Mouse (Mus musculus): ENCODE measurements around the gene Lrrc15. TPM values are rescaled to one million over a fixed set of nuclear protein-coding genes. Genes with fewer than 3 reads are reported as not detected.

Gene Lrrc15
- polyA plus RNA-seq, 1 experiment from 2014 or later, result 0.52 TPM

DNA sequence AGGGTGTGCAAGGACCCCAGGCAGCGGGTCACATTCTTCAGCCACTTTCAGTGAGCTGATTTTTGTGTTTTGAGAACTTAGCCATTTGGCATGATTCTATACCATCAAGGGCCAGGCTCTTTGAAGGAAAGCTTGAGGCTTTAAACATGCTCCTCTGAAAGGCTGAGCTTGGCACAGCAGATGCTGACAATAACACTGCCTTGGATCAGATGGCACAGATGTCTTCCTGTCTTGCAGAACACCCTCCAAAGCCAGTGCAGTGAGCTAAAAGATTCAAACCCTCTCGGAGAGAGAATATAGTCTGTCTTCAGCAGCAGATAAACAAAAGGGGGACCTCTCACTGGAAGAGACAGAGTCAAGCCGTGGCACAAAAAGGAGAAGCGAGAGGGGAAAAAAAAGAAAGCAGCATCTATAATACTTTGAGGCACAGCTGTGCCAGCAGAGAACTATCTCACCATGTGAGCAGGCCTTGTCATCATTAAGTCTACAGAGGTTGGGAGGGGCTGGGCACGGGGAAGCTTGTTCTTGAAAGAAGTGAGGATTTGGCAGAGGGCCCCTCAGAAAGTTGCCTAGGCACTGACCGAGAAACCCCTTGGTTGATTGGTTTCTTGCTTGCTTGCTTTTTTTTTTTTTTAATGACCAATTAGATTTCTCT lies 11.0 kb downstream of the Lrrc15 start:
- ATAC-seq (ENCODE audit: insufficient number of reproducible peaks, insufficient read depth, low FRiP score, low read depth), result no peak
- no peak overlapping the region for H3K9ac ChIP-seq (replicated peaks; ENCODE audit: low read depth, low read length)
- no peaks in the 10 kb centered on the region for H3K36me3 ChIP-seq (ENCODE audit: control insufficient read depth, insufficient read depth, low read length)
- H3K27me3 ChIP-seq (ENCODE audit: control insufficient read depth, insufficient read depth, low read length), result no peaks in the 10 kb centered on the region
- peak overlapping the region; percentile 52 for H3K27ac ChIP-seq (ENCODE audit: low read length)
- no peak overlapping the region for H3K4me2 ChIP-seq (replicated peaks; ENCODE audit: low read depth, low read length)
- WGBS, result 61% methylated on average over 6 of the region's 6 CpGs
- no peak overlapping the region for H3K4me3 ChIP-seq (ENCODE audit: low read depth, low read length)
- H3K9me3 ChIP-seq (ENCODE audit: control insufficient read depth, low read depth, low read length), result no peaks in the 10 kb centered on the region
- H3K4me1 ChIP-seq (ENCODE audit: control insufficient read depth, insufficient read depth, low read length), result peaks cover 10% of the 10 kb centered on the region; the same call in 1 of the 2 replicates

DNA sequence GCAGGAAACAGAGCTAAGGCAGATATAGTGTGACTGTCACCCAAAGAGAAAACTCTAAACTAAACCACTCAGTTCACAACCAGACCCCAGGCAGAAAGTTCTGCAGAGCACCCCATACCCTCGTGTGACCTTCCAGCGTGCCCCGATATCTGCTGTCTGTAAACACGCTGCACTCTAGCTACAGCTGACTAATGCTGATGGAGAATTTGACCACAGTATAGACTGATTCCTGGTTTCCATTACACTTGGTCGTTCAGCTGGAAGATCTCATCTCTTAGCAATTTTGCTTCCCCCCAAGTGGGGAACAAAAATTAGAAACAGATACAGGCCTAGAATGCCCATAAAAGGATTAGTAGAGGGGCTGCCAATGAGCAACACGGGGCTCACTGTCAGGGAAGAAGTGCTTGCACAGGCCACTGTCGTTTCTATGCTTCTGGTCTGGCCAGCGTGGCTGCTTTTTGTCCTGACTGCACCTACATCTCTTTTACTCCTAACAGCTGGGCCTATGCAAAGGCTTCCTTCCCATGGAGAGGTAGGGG lies 11.8 kb downstream of the Lrrc15 start:
- no peaks in the 10 kb centered on the region for H3K9me3 ChIP-seq (ENCODE audit: control insufficient read depth, low read depth, low read length)
- peak overlapping the region; percentile 52 for H3K27ac ChIP-seq (ENCODE audit: low read length)
- ATAC-seq (ENCODE audit: insufficient number of reproducible peaks, insufficient read depth, low FRiP score, low read depth), result 0 out of 2 replicates have a peak, but pooled peaks have one; percentile 49
- H3K4me2 ChIP-seq (replicated peaks; ENCODE audit: low read depth, low read length), result no peak overlapping the region
- peaks cover 10% of the 10 kb centered on the region; the same call in 1 of the 2 replicates for H3K4me1 ChIP-seq (ENCODE audit: control insufficient read depth, insufficient read depth, low read length)
- 45% methylated on average over 8 of the region's 8 CpGs for WGBS
- no peak overlapping the region for H3K9ac ChIP-seq (replicated peaks; ENCODE audit: low read depth, low read length)
- H3K27me3 ChIP-seq (ENCODE audit: control insufficient read depth, insufficient read depth, low read length), result no peaks in the 10 kb centered on the region
- H3K4me3 ChIP-seq (ENCODE audit: low read depth, low read length), result no peak overlapping the region
- no peaks in the 10 kb centered on the region for H3K36me3 ChIP-seq (ENCODE audit: control insufficient read depth, insufficient read depth, low read length)

DNA sequence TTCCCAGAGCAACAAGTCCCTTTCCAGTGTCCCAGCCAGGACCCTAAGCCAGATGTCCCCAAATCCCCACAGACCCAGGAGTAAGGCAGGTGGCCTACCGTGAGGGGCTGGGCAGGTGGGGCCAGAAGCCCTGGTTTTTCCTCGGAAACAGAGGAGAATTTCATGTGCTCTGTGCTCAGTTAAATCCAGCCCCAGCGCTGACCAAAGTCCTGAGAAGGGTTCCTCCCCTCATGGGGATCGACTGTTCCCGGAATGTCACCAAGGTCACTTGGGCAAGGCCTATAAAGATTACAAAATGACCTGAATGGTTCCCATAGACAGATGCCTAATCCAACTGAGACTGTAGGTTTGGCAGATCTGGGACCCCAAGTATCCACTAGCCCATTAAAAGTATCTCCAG lies 15.7 kb downstream of the Lrrc15 start, which contains the start of gene Cpn2:
Gene Cpn2 (minus strand): TSS at position 141 of the 400 bp plus-strand sequence.
- ATAC-seq (ENCODE audit: insufficient number of reproducible peaks, insufficient read depth, low FRiP score, low read depth), result no peak
- 63% methylated on average over 5 of the region's 5 CpGs for WGBS

DNA sequence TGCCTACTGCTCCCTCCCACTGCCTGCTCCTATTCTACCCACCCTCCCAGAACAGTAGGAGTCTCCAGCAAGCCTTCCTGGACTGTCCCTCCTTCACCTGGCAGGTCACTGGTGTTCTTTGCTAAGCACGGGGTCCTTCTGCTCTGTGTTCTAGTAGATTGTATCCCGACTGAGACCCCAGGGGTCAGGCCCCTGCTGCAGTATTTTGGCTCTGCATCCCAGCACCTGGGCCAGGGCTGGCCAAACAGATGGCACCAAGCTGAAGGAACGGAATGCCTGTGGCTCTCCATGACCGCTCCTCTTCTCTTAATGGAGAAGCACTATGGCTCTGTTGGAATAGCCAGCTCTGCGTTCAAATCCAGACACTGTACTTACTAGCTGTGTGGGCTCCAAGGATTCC lies 16.5 kb downstream of the Lrrc15 start:
- no peak overlapping the region for H3K27ac ChIP-seq (ENCODE audit: low read length)
- ATAC-seq (ENCODE audit: insufficient number of reproducible peaks, insufficient read depth, low FRiP score, low read depth), result no peak
- H3K9me3 ChIP-seq (ENCODE audit: control insufficient read depth, low read depth, low read length), result no peaks in the 10 kb centered on the region
- H3K9ac ChIP-seq (replicated peaks; ENCODE audit: low read depth, low read length), result no peak overlapping the region
- peaks cover 5% of the 10 kb centered on the region; the same call in 1 of the 2 replicates for H3K4me1 ChIP-seq (ENCODE audit: control insufficient read depth, insufficient read depth, low read length)
- WGBS, result 79% methylated on average over 5 of the region's 5 CpGs
- H3K4me3 ChIP-seq (ENCODE audit: low read depth, low read length), result no peak overlapping the region
- no peaks in the 10 kb centered on the region for H3K36me3 ChIP-seq (ENCODE audit: control insufficient read depth, insufficient read depth, low read length)
- no peaks in the 10 kb centered on the region for H3K27me3 ChIP-seq (ENCODE audit: control insufficient read depth, insufficient read depth, low read length)
- H3K4me2 ChIP-seq (replicated peaks; ENCODE audit: low read depth, low read length), result no peak overlapping the region

More for the DNA sequence above, 15.7 kb downstream of the Lrrc15 start, which contains the start of gene Cpn2:
- H3K36me3 ChIP-seq (ENCODE audit: control insufficient read depth, insufficient read depth, low read length), result no peaks in the 10 kb centered on the region
- peaks cover 10% of the 10 kb centered on the region; the same call in 1 of the 2 replicates for H3K4me1 ChIP-seq (ENCODE audit: control insufficient read depth, insufficient read depth, low read length)
- H3K4me3 ChIP-seq (ENCODE audit: low read depth, low read length), result no peak within 1 kb of the TSS
- H3K27me3 ChIP-seq (ENCODE audit: control insufficient read depth, insufficient read depth, low read length), result no peaks in the 10 kb centered on the region
- no peak within 1 kb of the TSS for H3K9ac ChIP-seq (replicated peaks; ENCODE audit: low read depth, low read length)
- H3K4me2 ChIP-seq (replicated peaks; ENCODE audit: low read depth, low read length), result no peak within 1 kb of the TSS
- H3K9me3 ChIP-seq (ENCODE audit: control insufficient read depth, low read depth, low read length), result no peaks in the 10 kb centered on the region
- no peak within 1 kb of the TSS for H3K27ac ChIP-seq (ENCODE audit: low read length)

DNA sequence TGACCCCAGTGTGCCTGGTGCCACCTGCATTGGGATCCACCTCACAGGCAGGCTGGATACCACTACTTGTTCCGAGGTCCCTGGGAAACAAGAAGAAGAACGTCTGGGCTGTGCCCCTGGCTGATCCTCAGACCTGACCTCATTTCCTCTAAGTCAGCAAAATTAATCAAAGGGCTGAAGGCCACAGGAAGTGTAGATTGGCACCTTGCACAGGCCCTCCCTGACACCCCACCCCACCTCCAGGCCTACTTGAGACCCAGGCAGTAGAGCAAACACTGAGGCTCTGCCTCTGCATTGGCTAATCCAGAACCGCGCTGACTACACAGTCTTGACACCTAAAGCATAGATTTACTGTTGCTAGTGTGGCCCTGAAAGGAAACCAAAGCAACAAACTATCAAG lies 17.4 kb downstream of the Lrrc15 start:
- Histone ChIP-seq H3K4me1 (ENCODE audit: control insufficient read depth, insufficient read depth, low read length) (no peaks in the 10 kb centered on the region), H3K27ac (ENCODE audit: low read length) (no peak overlapping the region), H3K36me3 (ENCODE audit: control insufficient read depth, insufficient read depth, low read length) (no peaks in the 10 kb centered on the region), H3K27me3 (ENCODE audit: control insufficient read depth, insufficient read depth, low read length) (no peaks in the 10 kb centered on the region), H3K9me3 (ENCODE audit: control insufficient read depth, low read depth, low read length) (no peaks in the 10 kb centered on the region), H3K4me3 (ENCODE audit: low read depth, low read length) (no peak overlapping the region), H3K9ac (replicated peaks; ENCODE audit: low read depth, low read length) (no peak overlapping the region), H3K4me2 (replicated peaks; ENCODE audit: low read depth, low read length) (no peak overlapping the region)
- WGBS, result 49% methylated on average over 4 of the region's 4 CpGs
- no peak for ATAC-seq (ENCODE audit: insufficient number of reproducible peaks, insufficient read depth, low FRiP score, low read depth)

DNA sequence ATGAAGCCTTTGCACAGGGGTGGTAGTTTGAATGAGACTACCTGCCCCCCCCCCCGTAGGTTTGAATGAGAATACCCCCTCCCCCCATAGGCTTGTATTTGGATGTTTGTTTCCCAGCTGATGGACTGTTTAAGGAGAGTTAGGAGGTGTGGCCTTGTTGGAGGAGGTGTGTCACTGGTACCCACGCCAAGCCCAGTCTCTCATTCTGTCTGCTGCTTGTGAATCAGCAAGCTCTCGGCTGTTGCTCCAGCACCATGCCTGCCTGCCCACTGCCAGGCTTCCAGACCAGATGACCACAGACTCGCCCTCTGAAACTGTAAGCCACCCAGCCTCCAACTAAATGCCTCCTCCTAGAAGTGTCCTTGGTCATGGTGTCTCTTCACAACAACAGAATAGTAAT lies 19.9 kb downstream of the Lrrc15 start:
- no peak overlapping the region for H3K27ac ChIP-seq (ENCODE audit: low read length)
- H3K9ac ChIP-seq (replicated peaks; ENCODE audit: low read depth, low read length), result no peak overlapping the region
- ATAC-seq (ENCODE audit: insufficient number of reproducible peaks, insufficient read depth, low FRiP score, low read depth), result no peak
- H3K9me3 ChIP-seq (ENCODE audit: control insufficient read depth, low read depth, low read length), result no peaks in the 10 kb centered on the region
- H3K4me1 ChIP-seq (ENCODE audit: control insufficient read depth, insufficient read depth, low read length), result no peaks in the 10 kb centered on the region
- no peak overlapping the region for H3K4me2 ChIP-seq (replicated peaks; ENCODE audit: low read depth, low read length)
- H3K36me3 ChIP-seq (ENCODE audit: control insufficient read depth, insufficient read depth, low read length), result no peaks in the 10 kb centered on the region
- no peaks in the 10 kb centered on the region for H3K27me3 ChIP-seq (ENCODE audit: control insufficient read depth, insufficient read depth, low read length)
- 68% methylated on average over 4 of the region's 4 CpGs for WGBS
- H3K4me3 ChIP-seq (ENCODE audit: low read depth, low read length), result no peak overlapping the region

DNA sequence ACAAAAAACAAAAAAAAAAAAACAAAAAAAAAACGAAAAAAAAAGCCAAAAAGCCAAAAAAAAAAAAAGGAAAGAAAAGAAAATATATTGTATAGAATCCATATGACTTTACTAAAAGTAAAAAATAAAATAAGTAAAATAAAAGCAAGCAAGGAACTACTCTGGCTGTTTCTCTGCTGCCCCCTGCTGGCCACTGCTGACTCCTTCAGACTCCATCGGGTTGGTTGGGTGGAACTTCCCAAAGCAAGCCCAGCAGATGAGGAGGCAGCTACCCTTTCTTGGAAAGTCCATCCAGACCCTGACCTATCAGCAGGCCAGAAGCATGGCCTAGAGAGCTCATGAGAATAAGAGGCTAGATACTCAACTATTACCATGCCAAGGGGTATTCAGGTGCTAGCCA lies 20.4 kb downstream of the Lrrc15 start:
- Histone ChIP-seq H3K4me2 (replicated peaks; ENCODE audit: low read depth, low read length) (no peak overlapping the region), H3K4me1 (ENCODE audit: control insufficient read depth, insufficient read depth, low read length) (no peaks in the 10 kb centered on the region), H3K27ac (ENCODE audit: low read length) (no peak overlapping the region), H3K9me3 (ENCODE audit: control insufficient read depth, low read depth, low read length) (no peaks in the 10 kb centered on the region), H3K27me3 (ENCODE audit: control insufficient read depth, insufficient read depth, low read length) (no peaks in the 10 kb centered on the region), H3K9ac (replicated peaks; ENCODE audit: low read depth, low read length) (no peak overlapping the region), H3K36me3 (ENCODE audit: control insufficient read depth, insufficient read depth, low read length) (no peaks in the 10 kb centered on the region), H3K4me3 (ENCODE audit: low read depth, low read length) (no peak overlapping the region)
- ATAC-seq (ENCODE audit: insufficient number of reproducible peaks, insufficient read depth, low FRiP score, low read depth), result peak; percentile 33; the same call in 1 of the 2 replicates
- WGBS, result 0% methylated on average over 2 of the region's 2 CpGs

DNA sequence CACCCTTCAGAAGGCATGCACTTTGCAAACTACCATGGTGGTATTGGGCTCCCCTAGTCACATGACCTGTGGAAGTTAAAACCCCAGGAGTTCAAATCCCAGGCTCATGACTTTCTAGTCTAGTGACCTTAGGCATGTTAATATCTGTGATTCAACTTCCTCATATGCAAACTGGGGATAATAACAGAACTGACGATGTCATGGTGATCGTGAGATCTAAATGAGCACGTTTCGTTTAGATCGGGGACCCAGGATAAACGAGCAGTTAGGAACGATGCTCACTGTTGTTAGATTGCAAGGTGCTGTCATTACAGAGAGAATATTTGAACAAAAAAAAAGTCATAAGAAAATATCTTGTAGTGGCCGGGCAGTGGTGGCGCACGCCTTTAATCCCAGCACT lies 20.9 kb downstream of the Lrrc15 start:
- Histone ChIP-seq H3K27ac (ENCODE audit: low read length) (no peak overlapping the region), H3K4me2 (replicated peaks; ENCODE audit: low read depth, low read length) (no peak overlapping the region), H3K9ac (replicated peaks; ENCODE audit: low read depth, low read length) (no peak overlapping the region), H3K4me3 (ENCODE audit: low read depth, low read length) (no peak overlapping the region), H3K4me1 (ENCODE audit: control insufficient read depth, insufficient read depth, low read length) (no peaks in the 10 kb centered on the region), H3K27me3 (ENCODE audit: control insufficient read depth, insufficient read depth, low read length) (no peaks in the 10 kb centered on the region), H3K36me3 (ENCODE audit: control insufficient read depth, insufficient read depth, low read length) (no peaks in the 10 kb centered on the region), H3K9me3 (ENCODE audit: control insufficient read depth, low read depth, low read length) (no peaks in the 10 kb centered on the region)
- 87% methylated on average over 10 of the region's 10 CpGs for WGBS
- no peak for ATAC-seq (ENCODE audit: insufficient number of reproducible peaks, insufficient read depth, low FRiP score, low read depth)

Measured in stomach, embryonic 14.5 days (tissue).